Mouse (Mus musculus) gastrocnemius, postnatal 36 days (tissue): Measurements from ENCODE around the gene Stx8. TPM values are rescaled to one million over a fixed set of nuclear protein-coding genes. Genes with fewer than 3 reads are reported as not detected.

Experiments
- DNase-seq, 2 experiments: peaks; one replicate each; pipeline ENCODE4 v3.0.0; 2022
- intact Hi-C: fragments of 180-260 bp; cut with DNase I; formaldehyde crosslinking; loops from one replicate; pipeline ENCODE4 v1.15.1; 2025
- total RNA-seq, 2 experiments: library from RNA; stranded (reverse); gene quantifications; 2 replicates each; pipeline ENCODE4 v1.2.3; 2021

The Stx8 gene
- total RNA-seq, 2 experiments from 2014 or later = 23.3 to 29.4 TPM

GRCm38 (mm10) chr11:68188695-68189201 is 222.8 kb downstream of the Stx8 start:
- intact Hi-C loops = no loop called here
- DNase-seq = no peak

DNA sequence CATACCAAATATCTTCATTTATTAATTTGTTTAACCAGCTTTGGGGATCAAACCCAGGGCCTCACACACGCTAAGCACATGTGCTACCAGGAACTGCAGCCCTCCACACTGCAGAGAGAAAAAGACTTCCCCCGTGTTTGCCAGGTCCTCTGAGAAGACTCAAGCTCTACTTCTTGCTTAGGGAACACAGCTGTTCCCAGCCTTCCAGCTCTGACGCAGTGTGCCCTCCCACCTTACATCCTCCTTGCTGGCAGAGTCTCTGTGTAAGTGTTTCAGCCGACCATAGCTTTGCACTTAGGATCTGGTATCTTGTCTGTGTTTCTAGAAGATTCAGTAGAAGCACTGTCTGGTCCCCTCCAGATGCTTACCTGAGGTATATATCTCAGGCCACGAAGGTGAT is 224.9 kb downstream of the Stx8 start:
- intact Hi-C loops = no loop called here
- no peak for DNase-seq

- intact Hi-C loops = no loop called here
- DNase-seq = no peak
Measured at GRCm38 (mm10) chr11:68195168-68195567, 229.2 kb downstream of the Stx8 start.

DNA sequence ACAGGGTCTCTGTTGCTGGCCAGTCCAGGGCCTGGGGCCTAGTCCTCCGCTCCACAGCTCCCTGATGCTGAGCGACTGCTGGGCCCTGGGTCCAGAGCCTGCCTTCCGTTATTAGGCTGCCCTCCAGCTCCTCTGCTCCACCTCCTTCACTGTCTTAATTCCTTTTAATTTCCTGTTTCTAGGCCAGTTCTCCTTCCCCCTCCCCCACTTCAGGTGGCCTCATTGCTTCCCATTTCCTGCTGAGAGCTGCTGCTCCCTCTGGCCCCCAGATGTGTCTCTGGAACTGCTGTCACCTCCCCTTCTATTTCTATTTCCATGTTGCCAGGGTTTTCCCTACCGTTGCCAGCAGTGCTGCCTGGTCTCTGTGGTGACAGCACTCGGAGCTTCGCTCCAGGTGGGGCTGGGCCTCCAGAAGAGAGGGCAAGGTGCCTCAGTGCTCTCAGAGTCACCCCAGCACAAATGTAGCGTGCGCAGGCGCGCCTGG is 229.7 kb downstream of the Stx8 start:
- DNase-seq = no peak
- intact Hi-C loops = no loop called here

GRCm38 (mm10) chr11:68196566-68196965 is 230.6 kb downstream of the Stx8 start:
- no peak for DNase-seq
- intact Hi-C loops = no loop called here

DNA sequence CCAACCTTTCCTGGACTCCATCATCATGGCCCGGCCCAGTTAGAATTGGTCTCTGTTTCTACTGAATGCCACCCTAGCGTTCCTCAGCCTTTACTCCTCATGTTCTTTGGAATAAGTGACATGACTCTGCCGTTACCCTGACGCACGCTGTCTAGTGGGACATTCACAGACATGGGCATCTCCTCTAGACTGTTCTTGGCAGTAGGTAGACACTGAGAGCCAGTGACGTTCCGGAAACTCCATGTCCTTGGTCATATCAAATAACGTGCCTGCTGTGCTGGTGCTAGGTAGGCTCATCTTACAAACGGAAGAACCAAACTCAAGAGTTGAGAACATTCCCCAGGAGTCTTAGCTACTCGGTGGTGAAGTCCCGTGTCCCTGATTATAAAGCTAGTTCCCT is 231.5 kb downstream of the Stx8 start:
- intact Hi-C loops = no loop called here

GRCm38 (mm10) chr11:68198696-68199095 is 232.7 kb downstream of the Stx8 start:
- no peak for DNase-seq
- intact Hi-C loops = no loop called here

More for the DNA sequence above, 231.5 kb downstream of the Stx8 start:
- DNase-seq = no peak

DNA sequence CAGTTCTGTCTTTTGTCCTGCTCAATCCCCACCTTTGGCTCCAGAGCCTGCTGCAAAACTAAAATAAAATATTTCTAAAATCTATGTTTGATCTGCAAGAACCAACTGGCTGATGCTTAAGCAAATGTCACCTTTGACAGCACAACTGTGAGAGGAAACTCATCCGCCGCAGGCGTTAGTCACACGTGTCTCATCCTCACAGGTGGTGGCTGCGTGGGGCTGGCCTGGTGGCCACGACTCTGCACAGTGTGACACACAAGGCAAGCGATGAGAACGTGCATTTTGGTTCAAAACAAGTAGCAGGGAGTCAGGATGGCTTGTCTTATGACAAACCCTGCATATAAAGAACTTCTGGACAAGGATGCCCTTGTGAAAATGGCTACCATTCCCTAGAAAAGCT is 233.1 kb downstream of the Stx8 start:
- DNase-seq = no peak
- intact Hi-C loops = no loop called here

DNA sequence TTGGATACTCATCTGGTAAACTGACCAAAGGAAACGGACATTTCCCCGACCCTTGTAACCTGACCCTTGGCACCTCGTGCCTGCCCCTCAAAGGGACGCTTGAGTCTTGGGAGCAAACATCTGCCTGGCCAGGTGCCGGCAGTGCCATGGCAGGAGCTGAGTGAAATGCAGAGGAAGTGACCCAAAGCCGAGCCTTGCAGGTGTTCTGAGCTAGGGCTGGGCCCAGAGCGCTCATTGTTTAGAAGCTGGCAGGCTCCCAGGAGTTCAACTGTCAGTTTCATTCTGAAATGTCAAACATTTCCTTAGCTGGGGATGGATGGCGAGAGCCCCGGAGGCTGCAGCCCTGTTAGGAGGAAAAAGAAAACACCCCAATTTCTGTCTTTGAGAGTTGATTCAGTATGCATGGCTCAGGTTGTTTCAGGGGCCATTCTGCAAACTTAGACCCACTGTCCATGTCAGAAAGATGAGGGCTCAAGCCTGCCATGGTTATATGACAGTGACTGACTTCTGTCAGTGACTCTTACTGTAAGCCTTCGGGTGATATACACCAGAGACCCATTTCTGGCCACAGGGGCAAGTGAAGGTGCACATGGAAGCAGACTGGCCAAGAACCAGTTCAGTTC is 233.9 kb downstream of the Stx8 start:
- no peak for DNase-seq
- intact Hi-C loops = no loop called here

GRCm38 (mm10) chr11:68200500-68200899 is 234.5 kb downstream of the Stx8 start:
- intact Hi-C loops = no loop called here
- DNase-seq = no peak

DNA sequence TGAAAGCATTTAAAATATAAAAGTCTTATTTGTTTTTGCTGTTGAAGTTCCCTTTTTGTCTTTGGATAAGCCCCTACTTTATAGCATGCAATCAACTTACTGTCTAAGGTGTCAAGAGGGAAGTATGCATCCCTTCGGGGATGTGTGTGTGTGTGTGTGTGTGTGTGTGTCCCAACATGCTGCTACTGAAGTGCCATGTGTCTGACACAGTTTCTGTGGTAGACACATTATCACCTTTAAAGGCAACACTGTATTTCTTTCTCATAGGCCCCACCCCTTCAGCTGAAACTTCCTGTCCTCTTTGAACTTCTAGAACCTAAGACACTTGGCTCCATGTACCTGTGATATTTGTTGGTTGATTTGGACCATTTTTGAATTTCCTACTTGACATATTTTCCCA is 235.1 kb downstream of the Stx8 start:
- DNase-seq = no peak
- intact Hi-C loops = no loop called here

GRCm38 (mm10) chr11:68201811-68202459 is 235.9 kb downstream of the Stx8 start:
- intact Hi-C loops = no loop called here
- DNase-seq = no peak

DNA sequence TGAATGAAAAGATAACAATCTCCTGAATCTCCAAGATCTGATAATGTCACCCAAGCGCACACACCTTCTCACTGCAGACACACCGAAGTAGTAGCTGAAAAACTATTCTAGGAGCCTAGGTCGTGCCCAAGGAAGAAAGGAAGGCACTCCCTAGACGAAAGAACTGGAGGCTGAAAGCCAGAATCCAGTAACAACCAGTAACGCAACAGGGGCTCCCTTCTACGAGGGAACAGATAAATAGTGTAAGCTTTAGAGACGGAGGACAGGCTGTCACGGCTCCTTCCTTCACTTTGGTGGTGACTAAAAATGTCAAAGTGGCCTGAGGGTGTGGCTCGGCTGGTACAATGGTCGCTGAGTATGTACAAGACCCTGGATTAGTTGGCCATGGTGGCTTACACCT is 236.6 kb downstream of the Stx8 start:
- intact Hi-C loops = no loop called here
- DNase-seq = no peak

DNA sequence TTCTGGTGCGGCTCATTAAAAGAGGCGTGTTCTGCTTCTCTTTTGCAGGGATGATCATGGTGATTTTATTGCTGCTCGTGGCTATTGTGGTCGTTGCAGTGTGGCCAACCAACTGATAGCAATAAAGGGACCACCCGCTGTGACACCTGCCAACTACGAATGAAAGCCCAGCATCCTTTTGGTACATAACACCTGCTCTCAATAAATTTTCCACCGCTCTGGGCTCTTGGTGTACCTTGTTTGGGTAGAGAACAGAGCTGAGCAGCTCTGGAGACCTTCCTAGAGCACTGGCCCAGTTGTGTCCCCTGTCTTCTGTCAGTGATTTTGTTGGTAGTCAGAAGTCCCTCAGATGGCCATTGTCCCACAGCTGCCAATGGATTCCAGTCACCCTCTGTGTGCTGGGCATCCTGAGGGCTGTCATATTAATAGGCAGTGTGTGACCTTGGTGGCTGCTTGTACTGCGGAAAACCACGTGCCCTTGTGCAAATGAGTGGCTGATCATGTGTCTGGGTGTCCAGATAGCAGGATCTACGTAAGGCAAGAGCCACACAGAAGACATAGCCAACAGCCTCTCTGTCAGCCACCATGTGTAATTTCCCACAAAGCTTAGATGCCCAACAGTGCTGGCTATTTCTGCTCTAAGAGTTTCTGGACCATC is 237.8 kb downstream of the Stx8 start:
- intact Hi-C loops = no loop called here
- DNase-seq = no peak

GRCm38 (mm10) chr11:68204407-68204806 is 238.4 kb downstream of the Stx8 start:
- intact Hi-C loops = no loop called here
- DNase-seq = no peak

DNA sequence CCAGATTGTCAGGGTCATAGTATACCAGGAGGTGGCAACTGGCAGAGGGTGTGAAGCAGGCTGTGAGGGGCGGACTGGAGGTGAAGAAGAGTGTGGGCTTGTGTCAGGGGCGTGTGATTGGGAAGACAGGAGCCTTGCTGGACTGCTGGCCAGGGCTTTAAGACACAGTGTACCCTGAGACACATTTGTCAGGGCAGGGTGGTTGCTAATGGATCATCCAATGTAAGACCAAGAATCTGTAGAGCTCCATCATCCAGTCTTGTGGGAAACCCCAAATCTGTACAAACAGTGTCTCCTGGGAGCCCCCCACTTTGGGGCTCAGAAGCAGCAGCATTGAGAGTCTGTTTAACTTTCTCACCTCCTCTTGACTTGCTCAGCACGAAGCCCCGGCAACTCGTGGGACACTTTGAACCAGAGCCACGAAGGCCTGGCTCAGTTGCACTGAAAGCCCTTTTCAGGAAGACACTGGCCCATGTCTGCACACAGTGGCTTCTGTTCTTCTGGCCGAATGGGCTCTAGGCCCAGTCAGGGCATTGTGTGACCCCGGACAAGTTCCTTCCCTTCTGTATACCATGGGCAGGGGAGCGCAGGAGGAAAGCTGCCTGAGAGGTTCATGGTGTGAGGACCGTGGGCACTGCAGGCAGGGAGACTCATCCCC is 239.7 kb downstream of the Stx8 start:
- no peak for DNase-seq
- intact Hi-C loops = no loop called here

DNA sequence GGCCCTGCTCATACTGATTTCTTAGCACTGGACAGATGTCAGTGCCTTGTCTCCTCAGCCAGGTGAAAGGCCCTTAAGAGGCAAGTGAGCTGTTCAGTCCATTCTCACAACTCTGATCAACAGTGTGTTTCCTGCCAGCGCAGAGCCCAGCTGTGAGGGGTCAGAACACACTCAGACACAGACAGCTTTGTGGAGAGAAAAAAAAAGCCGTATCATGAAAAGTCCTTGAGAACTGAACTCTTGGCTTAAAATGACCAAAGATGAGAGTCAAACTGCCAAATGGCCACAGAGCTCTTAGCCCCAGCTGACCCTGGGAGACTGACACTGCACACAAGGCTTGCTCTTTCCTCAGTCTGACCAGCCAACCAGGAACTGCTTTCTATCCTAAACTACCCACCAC is 242.0 kb downstream of the Stx8 start:
- intact Hi-C loops = no loop called here
- no peak for DNase-seq

- DNase-seq = no peak
- intact Hi-C loops = no loop called here
Measured at GRCm38 (mm10) chr11:68208582-68208981, 242.6 kb downstream of the Stx8 start.

DNA sequence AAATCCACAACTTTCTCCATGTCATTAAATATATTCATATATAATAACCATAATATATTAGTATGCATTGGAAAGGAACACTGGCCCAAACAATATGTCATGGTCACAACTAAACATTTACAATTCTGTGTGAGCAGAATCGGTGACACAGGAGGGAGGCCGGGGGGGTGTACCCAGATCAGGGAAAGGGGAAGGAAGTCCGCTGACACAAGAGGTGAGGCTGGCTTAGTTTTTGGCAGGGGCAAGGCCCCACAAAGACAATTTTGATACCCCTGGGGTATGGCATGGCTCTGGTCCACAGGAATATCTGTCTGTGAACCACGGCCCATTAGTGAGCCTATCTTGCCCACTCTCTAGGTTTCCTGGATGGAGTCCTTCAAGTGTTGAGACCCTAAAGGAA is 243.5 kb downstream of the Stx8 start:
- intact Hi-C loops = no loop called here
- no peak for DNase-seq

DNA sequence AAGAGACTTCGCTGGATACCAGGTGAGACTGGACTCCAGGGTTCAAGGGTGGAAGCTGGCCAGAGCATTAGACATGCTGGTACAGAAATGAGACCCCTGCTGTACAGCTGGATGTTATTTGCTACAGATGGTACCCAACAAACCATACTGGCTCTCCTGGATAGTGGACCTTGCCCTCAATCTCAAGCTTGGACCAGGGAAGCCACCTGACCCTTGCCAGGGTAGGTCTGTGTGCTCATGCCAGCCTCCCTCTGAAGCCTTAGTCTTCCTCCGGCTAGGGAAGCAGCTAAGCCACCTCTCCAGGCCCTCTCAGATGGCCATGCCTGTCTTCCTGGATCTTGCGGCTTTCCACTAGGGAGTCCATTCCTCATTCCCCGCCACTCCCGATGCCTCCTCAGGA is 244.7 kb downstream of the Stx8 start:
- intact Hi-C loops = no loop called here
- no peak for DNase-seq

- intact Hi-C loops = loop anchor here (1.0 kb wide), 1 partner anchor 196 kb away; no protein-coding TSS in a partner anchor
- peak; percentile 37 to 38 for DNase-seq
Measured at GRCm38 (mm10) chr11:68211924-68212578, 246.1 kb downstream of the Stx8 start.
